Mouse (Mus musculus) liver, embryonic 16.5 days (tissue): ENCODE measurements at regions not wholly inside any gene's neighbourhood (a gene's known extent, or its start where the extent isn't known, plus 50 kb on each side); places are given as distances from the start of the nearest gene placed in this dataset.
A peak's percentile ranks its signal among the peaks of the same experiment; 100 is the strongest.

Experiments used
- ATAC-seq: fragments of 200-750 bp; cut with Nextera tagmentation; 2 replicates; pipeline ENCODE4 v1.8.0; 2017; ENCODE audit warnings: low read depth, mild to moderate bottlenecking, moderate number of reproducible peaks, moderate library complexity
- H3K27ac ChIP-seq: fragments of 300-500 bp; sonication (generic); 2 replicates; pipeline ENCODE4 v1.5.1; 2014; ENCODE audit warnings: mild to moderate bottlenecking, low read length
- H3K27me3 ChIP-seq: fragments of 300-500 bp; sonication (generic); 2 replicates; pipeline ENCODE4 v1.6.1; 2014; ENCODE audit warnings: low read depth, low read length, mixed read lengths; ENCODE audit not compliant: control insufficient read depth, insufficient read depth
- H3K36me3 ChIP-seq: fragments of 300-500 bp; sonication (generic); 2 replicates; pipeline ENCODE4 v1.6.1; 2014; ENCODE audit warnings: mild to moderate bottlenecking; ENCODE audit not compliant: control insufficient read depth, insufficient read depth
- H3K4me1 ChIP-seq: fragments of 300-500 bp; sonication (generic); 2 replicates; pipeline ENCODE4 v1.6.1; 2014; ENCODE audit warnings: low read depth, low read length, mixed read lengths; ENCODE audit not compliant: control insufficient read depth
- H3K4me2 ChIP-seq: fragments of 300-500 bp; sonication (generic); 2 replicates; pipeline ENCODE4 v1.6.1; 2014; ENCODE audit warnings: low read depth, low read length, mixed read lengths
- H3K4me3 ChIP-seq: fragments of 300-500 bp; sonication (generic); 2 replicates; pipeline ENCODE4 v1.5.1; 2014; ENCODE audit warnings: low read depth, mild to moderate bottlenecking, low read length
- H3K9ac ChIP-seq: fragments of 300-500 bp; sonication (generic); 2 replicates; pipeline ENCODE4 v1.6.1; 2014; ENCODE audit warnings: low read depth, low read length
- H3K9me3 ChIP-seq: fragments of 300-500 bp; sonication (generic); replicated peaks from 2 replicates; pipeline ENCODE4 v1.6.1; 2016; ENCODE audit warnings: low read length; ENCODE audit not compliant: control insufficient read depth
- WGBS: fragments of 180-500 bp; shearing (Covaris S2); extraction: QIAGEN DNeasy Blood & Tissue Kit; methylation state at CpG from one replicate; pipeline ENCODE4 v1.1.7; 2014; ENCODE audit not compliant: insufficient replicate concordance; 5-methylcytosine and 5-hydroxymethylcytosine counted together

- no peak for ATAC-seq
- Histone ChIP-seq H3K4me3 (no peak overlapping the region), H3K4me2 (no peak overlapping the region), H3K36me3 (no peaks in the 10 kb centered on the region), H3K9ac (no peak overlapping the region), H3K27ac (no peak overlapping the region), H3K9me3 (no peaks in the 10 kb centered on the region), H3K27me3 (no peaks in the 10 kb centered on the region), H3K4me1 (no peaks in the 10 kb centered on the region)
- WGBS: 67% methylated on average over 6 of the region's 6 CpGs
Observed at GRCm38 (mm10) chr3:149509178-149509577, 518.8 kb upstream of the Adgrl2 start.

GRCm38 (mm10) chr3:149508671-149509070, 518.3 kb upstream of the Adgrl2 start:
- no peak for ATAC-seq
- Histone ChIP-seq H3K4me3 (no peak overlapping the region), H3K4me1 (no peaks in the 10 kb centered on the region), H3K9ac (no peak overlapping the region), H3K27me3 (no peaks in the 10 kb centered on the region), H3K9me3 (no peaks in the 10 kb centered on the region), H3K36me3 (no peaks in the 10 kb centered on the region), H3K27ac (no peak overlapping the region), H3K4me2 (no peak overlapping the region)
- WGBS: 76% methylated on average over 10 of the region's 10 CpGs

GRCm38 (mm10) chr3:149505692-149506091, 515.3 kb upstream of the Adgrl2 start:
- no peak overlapping the region for H3K27ac ChIP-seq
- 55% methylated on average over 9 of the region's 9 CpGs for WGBS
- no peaks in the 10 kb centered on the region for H3K4me1 ChIP-seq
- no peaks in the 10 kb centered on the region for H3K36me3 ChIP-seq
- H3K9me3 ChIP-seq: no peaks in the 10 kb centered on the region
- no peaks in the 10 kb centered on the region for H3K27me3 ChIP-seq
- H3K4me2 ChIP-seq: no peak overlapping the region
- H3K4me3 ChIP-seq: no peak overlapping the region
- no peak for ATAC-seq
- H3K9ac ChIP-seq: no peak overlapping the region

- H3K4me2 ChIP-seq: no peak overlapping the region
- no peak for ATAC-seq
- no peak overlapping the region for H3K4me3 ChIP-seq
- WGBS: 74% methylated on average over 2 of the region's 2 CpGs
- no peaks in the 10 kb centered on the region for H3K9me3 ChIP-seq
- no peaks in the 10 kb centered on the region for H3K27me3 ChIP-seq
- no peaks in the 10 kb centered on the region for H3K36me3 ChIP-seq
- H3K27ac ChIP-seq: no peak overlapping the region
- H3K4me1 ChIP-seq: no peaks in the 10 kb centered on the region
- H3K9ac ChIP-seq: no peak overlapping the region
Observed at GRCm38 (mm10) chr3:149503992-149504391, 513.6 kb upstream of the Adgrl2 start.

- no peak overlapping the region for H3K4me3 ChIP-seq
- no peaks in the 10 kb centered on the region for H3K4me1 ChIP-seq
- H3K9ac ChIP-seq: no peak overlapping the region
- H3K4me2 ChIP-seq: no peak overlapping the region
- H3K27ac ChIP-seq: no peak overlapping the region
- no peaks in the 10 kb centered on the region for H3K27me3 ChIP-seq
- no peaks in the 10 kb centered on the region for H3K36me3 ChIP-seq
- peak; percentile 41; the same call in 1 of the 2 replicates for ATAC-seq
- H3K9me3 ChIP-seq: no peaks in the 10 kb centered on the region
- WGBS: 32% methylated on average over 3 of the region's 3 CpGs
Observed at GRCm38 (mm10) chr3:149500130-149500529, 509.8 kb upstream of the Adgrl2 start.

GRCm38 (mm10) chr3:149498765-149499164, 508.4 kb upstream of the Adgrl2 start:
- 18% methylated on average over 1 of the region's 1 CpGs for WGBS
- Histone ChIP-seq H3K36me3 (no peaks in the 10 kb centered on the region), H3K4me1 (no peaks in the 10 kb centered on the region), H3K9me3 (no peaks in the 10 kb centered on the region), H3K4me3 (no peak overlapping the region), H3K27me3 (no peaks in the 10 kb centered on the region), H3K9ac (no peak overlapping the region), H3K4me2 (no peak overlapping the region), H3K27ac (no peak overlapping the region)
- ATAC-seq: no peak

GRCm38 (mm10) chr3:149496829-149497471, 506.6 kb upstream of the Adgrl2 start:
- Histone ChIP-seq H3K4me1 (no peaks in the 10 kb centered on the region), H3K4me2 (0 out of 2 replicates have a peak overlapping the region, but pooled peaks have one; percentile 17), H3K9ac (no peak overlapping the region), H3K9me3 (no peaks in the 10 kb centered on the region), H3K27me3 (no peaks in the 10 kb centered on the region), H3K4me3 (no peak overlapping the region), H3K27ac (no peak overlapping the region), H3K36me3 (no peaks in the 10 kb centered on the region)
- 50% methylated on average over 10 of the region's 10 CpGs for WGBS
- ATAC-seq: no peak

GRCm38 (mm10) chr3:149496122-149496521, 505.8 kb upstream of the Adgrl2 start:
- Histone ChIP-seq H3K27ac (no peak overlapping the region), H3K4me1 (no peaks in the 10 kb centered on the region), H3K9me3 (no peaks in the 10 kb centered on the region), H3K36me3 (no peaks in the 10 kb centered on the region), H3K27me3 (no peaks in the 10 kb centered on the region), H3K9ac (no peak overlapping the region), H3K4me3 (no peak overlapping the region), H3K4me2 (no peak overlapping the region)
- ATAC-seq: no peak
- 76% methylated on average over 2 of the region's 2 CpGs for WGBS

- Histone ChIP-seq H3K4me3 (no peak overlapping the region), H3K4me2 (no peak overlapping the region), H3K27ac (no peak overlapping the region), H3K27me3 (no peaks in the 10 kb centered on the region), H3K9me3 (no peaks in the 10 kb centered on the region), H3K4me1 (no peaks in the 10 kb centered on the region), H3K9ac (no peak overlapping the region), H3K36me3 (no peaks in the 10 kb centered on the region)
- no peak for ATAC-seq
- WGBS: 68% methylated on average over 4 of the region's 4 CpGs
Observed at GRCm38 (mm10) chr3:149488147-149488546, 497.8 kb upstream of the Adgrl2 start.
